In genomic region chr9:21759718-21760117, GRCm38 (mm10) we compare ENCODE assay signal across 8 mouse cellular contexts. TPM values are rescaled to one million over a fixed set of nuclear protein-coding genes. Genes with fewer than 3 reads are reported as not detected.
A peak's percentile ranks its signal among the peaks of the same experiment; 100 is the strongest.
DNase-seq lines count a peak whose midpoint lies in the region; ATAC-seq and TF ChIP-seq lines count a peak whose summit lies in the region.

No protein-coding gene starts in this region.

- TF ChIP-seq CTCF in G1E (IDR thresholded peaks at IDR 0.05; ENCODE audit: low read depth, low read length), result no peak

- peak overlapping the region; percentile 90 for H3K4me3 ChIP-seq in heart, embryonic 16.5 days (ENCODE audit: low read length)
- H3K4me3 ChIP-seq in G1E (ENCODE audit: low read depth, low read length), result peak overlapping the region; percentile 89
- peak overlapping the region; percentile 66 for H3K4me3 ChIP-seq in forebrain, embryonic 14.5 days (ENCODE audit: low read depth, low read length)
- peak overlapping the region; percentile 59 for H3K4me3 ChIP-seq in macrophage (ENCODE audit: inconsistent target)

- peak overlapping the region; percentile 42; the same call in 1 of the 2 replicates for H3K27ac ChIP-seq in heart, embryonic 16.5 days (ENCODE audit: low read length)
- no peak overlapping the region for H3K27ac ChIP-seq in forebrain, embryonic 14.5 days (ENCODE audit: low read depth, low read length)
- no peak overlapping the region for H3K27ac ChIP-seq in macrophage

- no peak for DNase-seq in heart, postnatal 10 days
- DNase-seq in G1E (ENCODE audit: low spot score), result no peak
- DNase-seq in forebrain, embryonic 14.5 days (ENCODE audit: low spot score), result peak; percentile 19
- no peak for DNase-seq in cerebellum, postnatal 14 days
- DNase-seq in layer of hippocampus, adult 9-10 months (ENCODE audit: low spot score), result no peak
- DNase-seq in layer of hippocampus, adult 11-12 months (ENCODE audit: low spot score), result no peak

- peak overlapping the region; percentile 88 for H3K4me2 ChIP-seq in heart, embryonic 16.5 days (ENCODE audit: low read depth, low read length)
- peak overlapping the region; percentile 56 for H3K4me2 ChIP-seq in forebrain, embryonic 14.5 days (ENCODE audit: low read length)

- H3K9ac ChIP-seq in heart, embryonic 16.5 days (ENCODE audit: low read length), result peak overlapping the region; percentile 90
- peak overlapping the region; percentile 66 for H3K9ac ChIP-seq in forebrain, embryonic 14.5 days (ENCODE audit: low read length)

- no peak for ATAC-seq in heart, embryonic 16.5 days (replicated peaks; ENCODE audit: extremely low read depth, insufficient read depth, low FRiP score)
- ATAC-seq in G1E (ENCODE audit: extremely low read depth, insufficient number of reproducible peaks, low FRiP score, poor library complexity, severe bottlenecking), result no peak
- no peak; the same call in none of the 2 replicates for ATAC-seq in forebrain, embryonic 14.5 days

- no peaks in the 10 kb centered on the region for H3K9me3 ChIP-seq in heart, embryonic 16.5 days (replicated peaks; ENCODE audit: control insufficient read depth, low read length)
- H3K9me3 ChIP-seq in G1E (replicated peaks), result no peaks in the 10 kb centered on the region
- no peaks in the 10 kb centered on the region for H3K9me3 ChIP-seq in forebrain, embryonic 14.5 days (replicated peaks; ENCODE audit: control insufficient read depth, low read length)

- H3K36me3 ChIP-seq in heart, embryonic 16.5 days (ENCODE audit: control insufficient read depth, insufficient read depth), result no peaks in the 10 kb centered on the region
- H3K36me3 ChIP-seq in G1E (replicated peaks), result peaks cover 44% of the 10 kb centered on the region
- H3K36me3 ChIP-seq in forebrain, embryonic 14.5 days (ENCODE audit: control insufficient read depth, insufficient read depth, low read length), result peaks cover 15% of the 10 kb centered on the region; the same call in 1 of the 2 replicates
- no peaks in the 10 kb centered on the region for H3K36me3 ChIP-seq in macrophage (ENCODE audit: inconsistent target)

- peaks cover 34% of the 10 kb centered on the region for H3K4me1 ChIP-seq in heart, embryonic 16.5 days (ENCODE audit: control insufficient read depth, insufficient read depth, low read length)
- peaks cover 52% of the 10 kb centered on the region for H3K4me1 ChIP-seq in G1E (ENCODE audit: insufficient read depth, low read depth, low read length)
- peaks cover 6% of the 10 kb centered on the region; the same call in 1 of the 2 replicates for H3K4me1 ChIP-seq in forebrain, embryonic 14.5 days (ENCODE audit: control insufficient read depth, insufficient read depth, low read length)

- H3K27me3 ChIP-seq in heart, embryonic 16.5 days (ENCODE audit: control insufficient read depth, insufficient read depth, low read length), result no peaks in the 10 kb centered on the region
- H3K27me3 ChIP-seq in G1E (ENCODE audit: insufficient read depth, low read length), result no peaks in the 10 kb centered on the region
- H3K27me3 ChIP-seq in forebrain, embryonic 14.5 days (replicated peaks; ENCODE audit: control insufficient read depth, insufficient read depth, low read length), result no peaks in the 10 kb centered on the region

- intact Hi-C loops in heart, postnatal 10 days (cut with DNase I), result no loop called here

- no peaks in the 10 kb centered on the region for H3K79me2 ChIP-seq in macrophage (ENCODE audit: inconsistent target)

- WGBS in heart, embryonic 16.5 days, result 1% methylated on average over 20 of the region's 20 CpGs
- WGBS in forebrain, embryonic 14.5 days, result under 1% methylated on average over 20 of the region's 20 CpGs
- 2% methylated on average over 20 of the region's 20 CpGs for WGBS in macrophage (ENCODE audit: missing documents)

RNA-seq across cellular contexts. Expression of gene Spc24, which starts 0.4 kb away (rescaled TPM):
- polyA plus RNA-seq in heart, embryonic 16.5 days (2015; fragmentation: Nextera tagmentation; extraction: Ambion mirVana), result 91.4 and 93.2 TPM in 2 replicates
- total RNA-seq in heart, postnatal 10 days (2021), result 10 to 100 TPM; 11.9 to 14.5 TPM
- total RNA-seq in G1E (2014; fragmentation: Nextera tagmentation) (49.8 and 61.5 TPM in 2 replicates), G1E (2017) (91.2 and 126 TPM in 2 replicates)
- polyA plus RNA-seq in G1E (2012) (116 and 128 TPM in 2 replicates), macrophage (2018) (0.45 to 5.8 TPM (median 3.0 TPM) in 3 replicates)
- polyA plus RNA-seq in forebrain, embryonic 14.5 days (2014; fragmentation: Nextera tagmentation; extraction: Ambion mirVana), result 53.7 and 64.3 TPM in 2 replicates
- total RNA-seq in macrophage (2018; cell fraction: chromatin; rRNA removed), result 1 to 10 TPM in 11 of 26 experiments, under 1 TPM in 4, not detected in 11; 0.53 to 4.3 (median 1.8) TPM
- 1 to 10 TPM in 9 of 26 experiments, under 1 TPM in 17; 0.28 to 2.4 (median 0.89) TPM for total RNA-seq in macrophage (2018; cell fraction: cytosol; rRNA removed)
- total RNA-seq in macrophage (2018; cell fraction: nucleus; rRNA removed), result 1 to 10 TPM in 7 of 26 experiments, under 1 TPM in 9, not detected in 10; 0.45 to 9.6 (median 0.94) TPM

RNA-seq across cellular contexts. Expression of gene Ldlr, which starts 36.4 kb away (rescaled TPM):
- 17.7 and 19.1 TPM in 2 replicates for polyA plus RNA-seq in heart, embryonic 16.5 days (2015; fragmentation: Nextera tagmentation; extraction: Ambion mirVana)
- total RNA-seq in heart, postnatal 10 days (2021), result 10 to 100 TPM in 1 of 2 experiments, 1 to 10 TPM in 1; 8.5 to 10.7 TPM
- total RNA-seq in G1E (2014; fragmentation: Nextera tagmentation), result 17.4 and 21.9 TPM in 2 replicates
- total RNA-seq in G1E (2017), result 52.1 and 55.9 TPM in 2 replicates
- 27.8 and 37.5 TPM in 2 replicates for polyA plus RNA-seq in G1E (2012)
- 5.2 and 6.8 TPM in 2 replicates for polyA plus RNA-seq in forebrain, embryonic 14.5 days (2014; fragmentation: Nextera tagmentation; extraction: Ambion mirVana)
- total RNA-seq in macrophage (2018; cell fraction: chromatin; rRNA removed), result 100 to 1,000 TPM; 108 to 214 (median 161) TPM
- 100 to 1,000 TPM in 6 of 26 experiments, 10 to 100 TPM in 20; 63.5 to 122 (median 86.1) TPM for total RNA-seq in macrophage (2018; cell fraction: cytosol; rRNA removed)
- 100 to 1,000 TPM; 124 to 340 (median 182) TPM for total RNA-seq in macrophage (2018; cell fraction: nucleus; rRNA removed)
- 29.9 to 80.2 TPM (median 62.2 TPM) in 3 replicates for polyA plus RNA-seq in macrophage (2018)

RNA-seq across cellular contexts. Expression of gene Kank2, which starts 38.8 kb away (rescaled TPM):
- 16.6 and 21.8 TPM in 2 replicates for polyA plus RNA-seq in heart, embryonic 16.5 days (2015; fragmentation: Nextera tagmentation; extraction: Ambion mirVana)
- 10 to 100 TPM; 49.5 to 51.9 TPM for total RNA-seq in heart, postnatal 10 days (2021)
- not detected in 2 replicates for total RNA-seq in G1E (2014; fragmentation: Nextera tagmentation)
- under 0.01 TPM in 2 replicates for total RNA-seq in G1E (2017)
- not detected in 2 replicates for polyA plus RNA-seq in G1E (2012)
- 0.99 and 1.3 TPM in 2 replicates for polyA plus RNA-seq in forebrain, embryonic 14.5 days (2014; fragmentation: Nextera tagmentation; extraction: Ambion mirVana)
- total RNA-seq in macrophage (2018; cell fraction: chromatin; rRNA removed), result 1 to 10 TPM in 17 of 26 experiments, under 1 TPM in 8, not detected in 1; 0.20 to 7.2 (median 1.6) TPM
- 1 to 10 TPM; 1.3 to 7.3 (median 3.6) TPM for total RNA-seq in macrophage (2018; cell fraction: cytosol; rRNA removed)
- 10 to 100 TPM in 1 of 26 experiments, 1 to 10 TPM in 24, under 1 TPM in 1; 0.89 to 10.2 (median 2.2) TPM for total RNA-seq in macrophage (2018; cell fraction: nucleus; rRNA removed)
- polyA plus RNA-seq in macrophage (2018), result 5.1 to 8.4 TPM (median 5.6 TPM) in 3 replicates
